Mouse (Mus musculus) cerebellum, adult 9-10 months (tissue): Measurements from ENCODE around the gene Cntn4.

Source experiments
- DNase-seq: peaks from one replicate; pipeline ENCODE4 v3.0.0; 2022

Gene Cntn4

DNA sequence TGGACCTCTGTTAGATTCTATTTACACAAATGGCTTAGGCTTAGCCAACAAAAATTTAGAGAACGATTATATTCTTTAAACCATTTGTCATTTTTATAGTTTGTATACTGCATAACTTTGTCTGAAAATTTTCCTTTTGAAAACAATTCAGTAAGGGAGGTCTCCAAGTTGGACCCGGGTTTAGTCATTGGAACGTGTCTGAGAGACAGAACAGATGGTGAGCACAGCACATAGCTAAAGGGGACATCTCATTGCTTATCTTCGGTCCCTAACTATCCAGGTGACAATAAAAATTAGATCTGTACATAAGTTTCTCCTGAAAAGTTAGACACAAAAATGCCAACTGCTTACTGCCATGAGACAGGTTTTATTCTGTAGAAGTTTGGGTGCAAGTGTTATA, 420.4 kb downstream of the Cntn4 start:
- DNase-seq: no peak

DNA sequence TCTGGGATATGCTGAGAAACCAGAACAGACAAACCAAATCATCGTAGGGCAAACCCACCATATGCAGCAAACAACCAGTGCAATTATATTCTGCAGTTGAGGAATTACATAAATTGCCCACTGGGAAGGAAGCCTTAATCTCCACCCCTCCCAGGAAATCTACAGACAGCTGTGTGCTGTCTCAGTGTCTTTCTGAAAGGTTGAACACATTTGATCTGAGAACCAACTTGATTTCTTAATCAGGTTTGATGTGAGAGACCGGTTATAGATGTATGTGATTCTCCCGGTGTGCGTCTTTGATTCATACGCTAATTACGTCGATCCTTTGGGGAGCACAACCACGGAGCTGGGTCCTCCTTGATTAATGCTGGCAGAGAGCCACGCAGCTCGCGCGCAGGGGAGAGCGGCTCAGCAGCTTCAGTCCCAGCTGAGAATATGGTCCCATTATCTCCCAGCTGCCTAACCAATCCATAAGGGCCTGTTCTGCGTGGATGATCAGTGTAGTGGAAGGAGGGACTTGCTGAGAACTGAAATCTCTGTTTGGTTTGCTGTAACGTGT, 441.1 kb downstream of the Cntn4 start:
- DNase-seq: peak; percentile 18

DNA sequence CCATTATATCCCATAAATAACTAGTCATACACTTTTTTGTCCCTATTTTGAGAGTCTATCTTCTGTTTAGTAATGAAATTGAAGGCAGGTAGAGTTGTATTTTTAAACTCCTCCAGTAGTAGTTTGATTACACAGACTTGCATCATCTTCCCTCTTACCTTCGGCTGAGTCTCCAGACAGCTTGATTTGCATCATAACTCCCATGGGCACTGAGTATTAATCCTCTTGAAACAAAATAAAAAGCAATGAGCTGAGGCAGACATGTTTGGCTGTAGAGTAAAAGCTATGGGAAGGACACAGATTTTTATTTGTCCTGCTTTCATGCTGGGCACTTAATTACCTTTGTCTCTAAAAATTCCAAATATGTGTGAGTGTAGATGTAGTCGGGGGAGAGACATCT, 476.1 kb downstream of the Cntn4 start:
- no peak for DNase-seq

DNA sequence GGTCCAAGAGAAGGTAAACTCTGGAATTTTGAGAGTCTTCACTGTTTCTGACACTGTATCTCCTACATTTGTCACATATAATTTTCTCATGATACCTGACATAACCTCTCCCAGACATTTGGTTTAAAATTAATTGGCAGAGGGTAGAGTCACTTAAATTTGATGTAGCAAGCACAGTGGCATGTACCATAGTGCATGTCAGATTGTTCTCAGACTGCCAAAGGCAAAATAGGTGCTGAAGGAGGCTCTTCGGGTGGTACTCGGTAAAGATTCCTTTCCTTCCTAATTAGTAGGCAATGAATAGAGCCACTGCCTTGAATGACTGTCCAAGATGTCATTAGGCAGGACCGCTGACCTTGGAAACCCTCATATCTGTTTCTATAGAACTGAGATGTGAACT, 477.9 kb downstream of the Cntn4 start:
- DNase-seq: no peak

DNA sequence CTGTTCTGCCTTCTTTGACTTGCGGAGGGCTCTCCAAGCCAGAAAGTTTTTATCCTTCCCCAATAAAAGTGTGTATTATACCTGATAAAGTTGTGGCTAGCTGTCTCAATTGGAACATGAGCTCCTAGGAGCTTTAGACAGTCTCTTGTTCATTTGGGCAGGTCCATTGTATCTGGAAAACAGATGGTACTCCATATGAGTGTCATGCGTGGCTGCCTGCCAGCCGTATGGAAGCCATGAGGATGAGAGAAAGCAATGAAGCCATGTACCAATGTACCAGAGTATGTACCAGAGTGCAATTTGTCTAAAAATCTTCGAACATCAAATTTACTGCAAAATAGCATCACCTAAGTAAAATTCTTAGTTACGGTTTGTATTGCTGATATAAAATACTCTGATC, 500.1 kb downstream of the Cntn4 start:
- DNase-seq: peak; percentile 74

DNA sequence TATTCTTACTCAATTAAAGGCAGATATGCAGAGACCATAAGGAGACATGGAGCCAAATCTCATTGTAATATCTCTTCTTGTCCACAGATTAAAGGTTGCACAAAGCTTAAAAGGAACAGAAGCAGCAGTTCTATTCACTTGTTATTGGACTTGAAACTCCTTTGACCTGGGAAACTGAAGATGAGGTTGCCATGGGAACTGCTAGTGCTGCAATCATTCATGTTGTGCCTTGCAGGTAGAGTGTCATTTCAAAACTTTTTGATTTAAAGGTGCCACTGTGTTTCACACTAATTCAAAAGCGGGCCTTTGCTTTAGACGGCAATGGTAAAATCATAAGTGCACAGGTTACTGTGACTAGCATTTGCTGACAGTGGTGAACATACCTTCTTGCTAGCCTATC, 504.1 kb downstream of the Cntn4 start:
- no peak for DNase-seq

DNA sequence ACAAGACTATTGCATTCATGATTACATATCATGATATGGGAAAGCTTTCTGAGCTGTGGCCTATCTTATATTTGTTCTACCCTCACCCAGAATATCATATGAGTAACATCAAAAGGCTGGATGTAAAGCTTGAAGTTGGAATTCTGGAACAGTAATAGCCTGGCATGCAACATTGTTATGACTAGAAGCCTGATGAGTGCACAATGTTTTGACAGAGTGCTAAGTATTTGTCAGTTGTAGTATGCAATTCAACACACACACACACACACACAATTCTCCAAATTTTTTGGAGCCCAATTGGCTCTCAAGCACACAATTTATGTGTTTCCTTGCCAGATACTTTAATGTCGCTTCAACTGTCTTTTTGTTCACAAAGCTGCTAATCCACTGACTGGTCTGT, 523.5 kb downstream of the Cntn4 start:
- no peak for DNase-seq

DNA sequence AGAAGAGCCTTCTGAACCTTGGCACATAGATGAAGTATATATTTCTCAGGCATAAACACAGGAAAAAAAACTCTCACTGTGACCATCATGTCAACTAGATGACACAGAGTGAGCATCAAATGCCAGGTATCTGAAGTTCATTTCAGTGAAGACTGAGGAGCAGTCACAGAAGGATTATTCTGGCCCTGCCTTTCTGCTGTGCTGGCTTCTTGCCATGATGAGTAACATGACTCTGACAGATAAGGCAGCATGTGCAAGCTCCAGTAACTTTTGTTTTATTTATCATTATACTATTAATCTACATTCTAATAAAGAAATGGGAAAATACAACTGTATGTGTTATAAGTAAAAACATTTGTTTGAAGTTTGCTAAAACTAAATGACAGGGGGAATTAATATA, 529.9 kb downstream of the Cntn4 start:
- DNase-seq: no peak

DNA sequence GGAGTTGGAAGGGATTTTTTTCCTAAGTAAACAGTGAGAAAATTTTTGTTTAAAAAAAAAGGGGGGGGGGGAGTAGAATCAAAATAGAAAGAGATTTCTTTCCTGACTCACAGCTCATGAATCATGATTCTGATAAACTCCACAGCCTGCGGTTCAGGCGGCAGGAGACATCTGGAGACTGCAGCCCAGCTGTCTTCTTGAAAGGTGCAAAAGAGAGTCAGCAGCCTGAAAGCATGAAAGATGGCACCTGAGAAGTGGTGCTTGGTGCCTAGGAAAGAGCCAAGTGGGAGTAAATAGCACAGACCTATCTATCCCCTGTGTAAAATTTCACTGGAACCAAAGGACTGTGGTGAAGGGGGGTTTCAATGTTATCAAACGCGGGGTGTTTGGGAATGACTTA, 535.6 kb downstream of the Cntn4 start:
- DNase-seq: no peak

DNA sequence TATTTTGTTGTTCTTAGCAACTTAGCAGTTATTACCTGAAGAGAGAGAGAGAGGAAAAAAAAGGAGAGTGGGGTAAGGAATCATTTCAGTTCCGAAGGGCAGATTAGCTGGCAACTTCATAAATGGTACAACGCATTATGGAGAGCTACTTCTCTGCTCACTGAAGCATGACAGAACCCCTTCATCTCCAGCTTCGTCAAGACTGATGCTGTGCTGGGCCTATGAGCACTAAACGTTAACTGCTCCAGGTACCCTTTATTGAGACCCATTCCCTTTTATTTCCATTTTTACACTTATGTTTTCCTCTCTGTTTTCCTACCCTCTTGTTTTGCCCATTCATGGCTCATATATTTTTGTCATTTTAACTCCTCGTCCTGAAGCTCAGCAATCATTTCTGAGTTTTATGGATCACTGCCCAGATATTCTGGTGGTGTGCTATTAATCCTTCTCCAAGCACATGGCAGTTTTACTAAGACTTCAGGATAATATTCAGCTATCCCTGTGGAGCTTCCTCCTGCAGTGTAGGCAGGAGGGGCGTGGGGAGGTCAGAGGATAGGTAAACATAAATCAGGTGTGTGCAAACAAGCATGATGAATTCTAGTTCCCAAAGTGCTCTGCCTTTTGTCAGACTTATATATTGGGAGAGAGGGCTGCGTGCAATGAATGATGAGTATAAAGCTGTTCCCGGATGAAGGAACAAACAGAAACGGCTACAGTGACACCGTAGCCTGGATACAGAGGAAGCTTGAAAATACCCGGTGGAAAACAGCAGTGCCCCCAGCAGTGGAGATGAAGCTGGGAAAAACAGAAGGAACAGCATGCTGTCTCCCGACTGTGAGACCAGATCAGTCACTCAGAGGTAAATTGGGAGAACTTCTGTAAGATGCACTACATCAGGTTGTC, 559.8 kb downstream of the Cntn4 start:
- DNase-seq: no peak

DNA sequence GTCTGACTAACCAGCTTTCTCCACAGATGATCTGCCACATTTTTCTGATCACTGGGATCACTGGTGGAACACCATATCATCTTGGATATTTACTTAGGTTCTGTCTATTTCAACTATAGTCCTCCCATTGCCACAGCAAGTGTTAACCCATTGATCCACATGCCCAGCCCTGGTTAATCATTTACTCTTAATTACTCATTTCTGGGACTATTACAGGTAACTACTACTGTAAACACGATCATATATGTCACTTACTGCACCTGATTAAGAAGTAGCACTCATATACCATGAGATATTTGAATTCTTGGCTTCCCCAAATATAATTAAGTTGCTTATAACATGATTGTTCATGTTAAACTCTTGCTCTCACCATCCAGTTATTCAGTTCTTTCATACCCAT, 564.1 kb downstream of the Cntn4 start:
- DNase-seq: no peak

DNA sequence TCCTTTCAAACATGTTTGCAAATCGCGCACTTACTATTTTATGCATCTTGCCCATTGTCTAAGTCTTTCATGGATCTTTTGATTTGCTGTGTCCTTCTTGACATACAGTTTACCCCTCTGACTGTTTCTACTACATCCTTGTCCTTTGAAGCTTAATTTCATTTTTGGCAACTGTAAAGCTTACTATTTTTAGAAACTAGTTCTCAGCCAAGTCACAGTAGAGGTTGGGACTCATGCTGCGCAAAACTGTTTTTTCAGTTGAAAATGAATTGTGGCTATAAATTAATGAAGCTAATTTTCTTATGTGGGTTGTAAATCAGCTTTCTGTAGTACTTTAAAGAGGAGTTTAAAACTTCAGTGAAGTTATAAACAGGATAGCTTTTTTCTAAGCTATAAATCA, 585.9 kb downstream of the Cntn4 start:
- peak; percentile 79 for DNase-seq

DNA sequence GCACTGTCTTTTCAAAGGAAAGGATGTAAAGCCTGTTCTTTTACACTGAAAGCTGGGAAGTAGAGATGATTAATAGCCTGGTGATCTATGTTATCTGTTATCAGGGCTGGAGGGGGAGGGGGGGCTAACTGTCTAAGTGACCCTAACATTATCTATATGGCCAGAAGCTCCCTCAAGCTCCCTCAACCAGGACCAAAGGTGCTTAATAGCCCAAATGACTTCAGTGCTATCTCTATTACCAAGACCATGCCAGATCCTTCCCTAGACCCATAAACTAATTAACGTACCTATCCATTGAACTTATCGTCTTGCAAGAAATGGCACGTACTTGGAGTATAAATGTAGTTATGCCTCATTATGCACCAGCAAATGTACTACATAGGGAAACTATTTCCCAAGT, 588.0 kb downstream of the Cntn4 start:
- no peak for DNase-seq

DNA sequence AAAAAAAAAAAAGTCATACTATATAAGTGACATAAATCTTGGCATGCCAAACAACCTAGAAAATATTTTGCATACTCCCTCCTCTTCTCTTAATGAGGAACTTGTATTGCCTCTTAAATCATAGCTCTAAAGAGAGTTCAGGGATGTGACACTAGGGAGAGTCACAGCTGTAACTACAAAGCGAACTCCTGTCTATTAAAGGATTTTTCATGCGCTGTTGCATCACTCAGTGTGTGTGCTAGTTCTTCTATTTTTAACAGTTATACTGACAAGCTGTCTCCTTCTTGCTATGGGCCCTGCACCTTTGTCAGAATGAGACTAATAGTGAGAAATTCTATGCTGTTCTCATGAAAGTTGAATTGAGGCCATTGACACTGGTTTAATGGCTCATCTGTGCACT, 588.8 kb downstream of the Cntn4 start:
- DNase-seq: no peak

DNA sequence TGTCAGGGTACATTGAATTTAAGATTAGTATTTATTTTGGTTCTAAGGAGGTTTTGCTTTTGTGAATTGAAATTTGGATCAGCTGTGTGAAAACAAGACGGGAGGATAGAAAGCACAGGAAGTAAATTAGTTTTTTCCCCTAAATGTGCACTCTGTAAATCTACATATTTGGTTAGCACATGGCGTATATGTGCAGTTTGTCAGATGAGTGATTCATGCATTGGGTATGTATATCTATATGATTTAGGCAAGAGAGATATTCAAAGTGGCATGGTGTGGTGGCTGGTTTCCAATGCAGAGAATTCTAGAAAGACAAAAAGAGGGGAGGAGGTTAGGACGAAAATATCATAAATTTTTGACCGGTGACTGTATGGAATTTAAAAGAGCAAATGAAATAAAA, 591.3 kb downstream of the Cntn4 start:
- DNase-seq: no peak

DNA sequence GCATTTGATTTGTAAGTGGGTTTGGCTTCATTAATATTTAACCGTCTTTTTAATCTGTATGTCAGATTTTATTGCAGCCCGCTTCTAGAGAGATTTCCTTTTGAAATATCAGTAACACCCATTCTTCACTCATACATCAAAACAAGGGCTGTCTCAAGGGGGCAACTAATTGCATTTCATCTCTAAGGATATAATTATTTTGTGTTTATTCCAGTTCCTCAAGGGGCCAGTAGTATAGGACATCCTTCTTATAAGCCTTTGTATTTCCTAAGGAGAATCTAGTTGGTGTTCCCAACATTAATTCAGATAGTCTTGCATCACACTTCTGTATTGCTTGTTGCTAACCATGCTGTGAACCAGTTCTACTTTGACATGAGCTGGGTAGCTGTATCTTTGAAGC, 599.7 kb downstream of the Cntn4 start:
- no peak for DNase-seq

DNA sequence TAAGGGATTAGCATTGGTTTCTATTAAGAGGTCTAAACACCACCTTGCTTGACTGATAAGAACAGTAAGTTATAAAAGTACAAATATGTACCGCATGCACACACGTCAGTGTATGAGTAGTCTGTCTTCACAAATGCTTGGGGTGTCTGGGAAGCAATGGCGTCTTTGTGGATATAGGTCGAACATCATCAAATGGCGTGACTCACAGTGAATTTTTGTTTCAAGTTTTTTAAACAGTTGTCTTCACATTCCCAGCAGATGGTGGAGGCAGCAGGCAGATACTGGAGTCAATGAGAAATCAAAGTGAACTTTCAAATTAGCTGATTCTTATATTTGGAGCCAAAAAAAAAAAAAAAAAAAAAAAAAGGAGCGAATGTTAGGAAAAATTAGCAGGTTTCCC, 604.2 kb downstream of the Cntn4 start:
- no peak for DNase-seq

DNA sequence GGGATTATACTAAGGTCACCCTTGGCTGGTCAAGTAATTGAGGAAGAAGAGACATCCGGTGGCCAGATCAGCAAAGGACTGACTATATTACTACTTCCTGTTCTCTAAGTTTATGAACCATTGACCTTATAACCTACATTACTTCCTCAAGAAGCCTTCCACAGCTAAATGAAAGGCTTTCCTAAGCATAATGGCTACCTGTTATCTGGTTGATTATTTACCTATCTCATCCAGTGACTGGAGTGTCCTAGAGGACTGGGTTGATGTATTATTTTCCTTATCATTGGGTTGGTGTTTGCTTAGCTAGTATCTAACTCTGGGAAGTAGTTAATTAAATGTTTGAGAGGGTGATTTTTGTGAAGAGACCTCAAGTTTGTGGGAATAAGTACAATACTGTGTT, 606.4 kb downstream of the Cntn4 start:
- DNase-seq: no peak

DNA sequence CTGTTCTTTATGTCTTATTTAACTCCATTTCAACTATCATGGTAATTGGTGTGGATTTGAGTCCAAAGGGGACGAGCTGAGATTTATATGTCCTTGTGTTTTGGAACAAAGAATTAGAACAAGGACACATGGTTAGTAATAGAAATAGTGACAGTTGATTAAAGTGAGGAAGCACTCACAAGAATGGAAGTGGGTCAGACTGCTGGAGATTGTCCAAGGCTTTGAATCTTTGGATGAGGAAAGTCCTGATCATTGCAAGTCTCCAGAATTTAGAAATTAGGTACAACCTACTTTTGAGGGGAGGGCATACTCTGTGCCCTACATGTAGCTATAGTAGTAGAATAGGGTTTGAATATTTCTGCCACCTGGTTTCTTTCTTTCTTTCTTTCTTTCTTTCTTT, 622.0 kb downstream of the Cntn4 start:
- peak; percentile 46 for DNase-seq

DNA sequence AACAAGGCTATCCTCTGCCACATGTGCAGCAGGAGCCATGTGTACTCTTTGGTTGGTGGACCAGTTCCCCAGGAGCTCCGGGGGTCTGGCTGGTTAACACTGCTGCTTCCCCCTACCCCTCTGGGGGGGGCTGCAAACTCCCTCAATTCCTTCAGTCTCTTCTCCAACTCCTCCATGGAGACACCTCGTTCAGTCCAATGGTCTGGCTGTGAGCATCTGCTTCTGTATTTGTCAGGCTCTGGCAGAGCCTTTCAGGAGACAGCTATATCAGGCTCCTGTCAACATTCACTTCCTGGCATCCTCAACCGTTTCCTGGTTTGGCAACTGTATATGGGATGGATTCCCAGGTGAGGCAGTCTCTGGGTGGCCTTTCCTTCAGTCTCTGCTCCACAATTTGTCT, 622.7 kb downstream of the Cntn4 start:
- peak; percentile 80 for DNase-seq

DNA sequence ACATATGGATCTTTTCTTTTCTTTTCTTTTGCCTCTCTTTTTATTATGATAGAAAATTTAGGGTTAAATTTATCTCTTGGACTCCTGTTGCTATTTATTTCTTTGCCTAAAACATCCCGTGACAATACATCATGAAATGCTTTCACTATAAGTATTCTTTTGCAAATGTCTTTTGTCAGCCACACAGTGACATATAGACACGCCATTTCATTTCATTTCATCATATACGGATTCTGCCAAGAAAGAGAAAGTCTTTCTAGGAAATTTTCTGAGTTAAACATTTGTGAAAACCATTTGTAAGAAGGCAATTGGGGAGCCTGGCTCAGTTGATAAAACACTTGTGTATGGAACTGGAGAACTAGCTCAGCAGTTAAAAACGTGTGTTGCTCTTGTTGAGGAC, 625.0 kb downstream of the Cntn4 start:
- DNase-seq: no peak

DNA sequence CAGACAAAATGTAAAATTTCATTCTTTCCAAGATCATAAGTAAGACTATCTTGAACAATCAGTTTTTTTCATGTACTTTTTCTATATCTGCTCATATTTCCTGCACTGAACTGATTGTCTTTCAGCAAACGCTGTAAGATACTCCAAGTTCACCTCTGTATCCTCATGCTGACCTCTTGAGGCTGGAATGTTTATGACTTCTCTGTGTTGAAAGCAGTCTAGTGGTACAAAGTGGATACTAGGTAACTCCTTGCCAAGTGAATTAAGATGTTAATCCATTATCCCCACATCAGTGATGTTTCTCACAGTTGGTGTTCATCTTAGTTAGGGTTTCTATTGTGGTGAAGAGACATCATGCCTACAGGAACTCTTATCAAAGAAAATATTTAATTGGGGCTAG, 651.5 kb downstream of the Cntn4 start:
- DNase-seq: no peak

DNA sequence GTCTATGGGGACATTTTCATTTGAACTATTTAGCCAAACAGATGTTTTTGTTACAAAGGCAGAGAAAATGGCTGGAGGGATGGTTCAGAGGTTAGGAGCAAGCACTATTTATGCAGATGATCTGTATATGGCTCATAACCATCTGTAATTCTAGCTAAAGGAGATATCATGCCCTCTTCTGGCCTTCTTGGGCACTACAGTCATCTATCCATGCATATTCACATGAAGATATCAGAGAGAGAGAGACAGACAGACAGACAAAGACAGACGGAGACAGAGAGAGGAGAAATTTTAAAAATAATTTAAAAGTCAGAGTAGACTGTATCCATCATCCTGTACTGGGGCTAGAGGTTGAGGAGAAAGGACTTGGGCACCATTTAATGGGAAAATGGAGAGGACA, 652.2 kb downstream of the Cntn4 start:
- DNase-seq: no peak

DNA sequence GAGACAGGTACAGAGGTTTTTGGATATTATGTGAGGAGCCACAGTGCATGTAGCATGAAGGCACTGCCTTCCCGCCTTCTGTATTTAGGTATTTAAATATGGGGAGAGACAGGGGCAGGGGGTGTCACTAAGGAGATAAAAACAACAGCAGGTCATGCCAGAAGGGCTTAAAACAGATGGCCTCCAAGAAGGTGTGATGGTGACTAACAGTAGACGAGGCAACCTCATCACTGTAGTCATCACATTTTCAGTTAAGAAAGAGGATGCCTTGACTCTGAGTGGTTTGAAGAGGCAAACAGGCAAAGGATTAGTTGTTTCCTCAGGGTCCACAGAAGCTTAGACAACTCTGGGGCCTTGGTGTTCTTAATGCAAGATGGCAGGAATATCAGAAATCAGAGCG, 655.0 kb downstream of the Cntn4 start:
- DNase-seq: no peak

DNA sequence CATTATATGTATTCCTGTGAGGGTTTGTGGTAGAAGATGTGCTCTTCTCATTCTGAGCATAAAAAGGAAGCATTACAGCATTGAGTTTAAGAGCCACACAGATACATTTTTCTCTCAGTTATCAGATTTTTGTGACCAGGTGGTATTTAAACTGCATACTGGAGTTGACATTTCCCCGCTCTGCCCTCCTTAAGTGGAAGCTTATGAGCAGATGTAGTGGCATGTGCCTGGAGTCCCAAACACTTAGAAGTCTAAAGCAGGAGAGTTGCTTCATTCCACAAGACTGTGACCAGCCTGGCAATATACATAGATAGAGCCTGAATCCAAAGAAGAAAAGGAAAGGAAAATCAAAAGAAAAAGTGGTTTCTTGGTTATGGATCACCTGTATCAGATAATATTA, 655.5 kb downstream of the Cntn4 start:
- no peak for DNase-seq
